Mouse (Mus musculus) left cerebral cortex, postnatal 4 days (tissue): ENCODE measurements at regions not wholly inside any gene's neighbourhood (a gene's known extent, or its start where the extent isn't known, plus 50 kb on each side); places are given as distances from the start of the nearest gene placed in this dataset.
"Not testable (repeated sequence)": the region's sequence is repeated elsewhere in the genome, so short reads cannot be mapped to it uniquely, and the experiment has no call there.

ENCODE experiments used
- DNase-seq: peaks from one replicate; pipeline ENCODE4 v3.0.0-alpha.2; 2022
- intact Hi-C: fragments of 180-260 bp; cut with DNase I; formaldehyde crosslinking; loops from one replicate; pipeline ENCODE4 v1.15.1; 2025

DNA sequence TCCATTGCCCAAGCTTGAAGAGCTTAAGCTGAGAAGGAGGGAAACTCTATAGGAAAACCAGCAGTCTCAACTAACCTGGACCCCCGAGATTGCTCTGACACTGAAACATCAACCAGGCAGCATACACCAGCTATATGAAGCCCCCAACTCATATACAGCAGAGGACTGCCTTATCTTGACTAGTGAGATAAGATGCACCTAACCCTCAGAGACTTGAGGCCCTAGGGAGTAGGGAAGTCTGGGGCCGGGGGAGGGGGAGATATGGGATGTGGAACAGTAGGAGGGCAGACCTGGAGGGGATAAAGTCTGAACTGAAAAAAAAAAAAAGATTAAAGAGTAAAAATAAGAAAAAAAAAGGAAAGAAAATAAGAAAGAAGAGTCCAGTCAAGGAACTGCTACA lies 540.5 kb upstream of the Pkdcc start:
- intact Hi-C loops, result no loop called here

DNA sequence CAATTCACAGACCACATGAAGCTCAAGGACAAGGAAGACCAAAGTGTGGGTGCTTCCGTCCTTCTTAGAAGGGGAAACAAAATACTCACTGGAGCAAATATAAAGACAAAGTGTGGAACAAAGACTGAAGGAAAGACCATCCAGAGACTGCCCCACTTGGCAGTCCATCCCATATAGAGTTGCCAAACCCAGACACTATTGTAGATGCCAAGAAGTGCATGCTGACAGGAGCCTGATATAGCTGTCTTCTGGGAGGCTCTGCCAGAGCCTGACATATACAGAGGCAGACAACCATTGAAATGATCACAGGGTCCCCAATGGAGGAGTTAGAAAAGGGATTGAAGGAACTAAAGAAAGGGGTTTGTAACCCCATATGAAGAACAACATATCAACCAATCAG lies 548.5 kb upstream of the Pkdcc start:
- intact Hi-C loops, result not testable (repeated sequence)
- peak; percentile 19 for DNase-seq

More for the DNA sequence above, 540.5 kb upstream of the Pkdcc start:
- no peak for DNase-seq

- intact Hi-C loops, result no loop called here
- DNase-seq, result no peak
Observed at GRCm38 (mm10) chr17:82664352-82664751, 550.7 kb upstream of the Pkdcc start.

- intact Hi-C loops, result no loop called here
- no peak for DNase-seq
Observed at GRCm38 (mm10) chr17:82636459-82637189, 578.5 kb upstream of the Pkdcc start.

DNA sequence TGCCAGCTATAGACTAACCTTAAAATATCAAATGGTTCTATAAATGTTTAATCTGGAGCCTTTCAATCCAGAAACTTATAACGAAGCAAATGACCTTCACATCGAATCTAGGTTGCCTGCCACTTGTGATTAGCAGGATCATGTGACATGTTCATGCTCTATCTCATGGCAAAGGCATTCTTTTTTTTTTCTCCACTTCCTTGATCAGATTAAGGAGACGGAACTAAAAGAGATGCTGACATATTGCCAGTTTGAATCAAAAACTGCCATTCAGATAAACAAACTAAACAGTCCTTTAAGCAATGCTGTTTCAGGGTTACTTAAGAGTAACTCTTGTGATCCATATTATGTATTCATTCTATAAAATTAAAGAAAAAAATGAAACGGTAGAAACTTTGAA lies 579.2 kb upstream of the Pkdcc start:
- intact Hi-C loops, result no loop called here
- no peak for DNase-seq

- intact Hi-C loops, result no loop called here
- DNase-seq, result no peak
Observed at GRCm38 (mm10) chr17:82606642-82607175, 608.4 kb upstream of the Pkdcc start.

GRCm38 (mm10) chr17:82583801-82584200 lies 631.3 kb upstream of the Pkdcc start:
- DNase-seq, result no peak
- intact Hi-C loops, result no loop called here

- no peak for DNase-seq
- intact Hi-C loops, result no loop called here
Observed at GRCm38 (mm10) chr17:82533521-82533920, 681.6 kb upstream of the Pkdcc start.

DNA sequence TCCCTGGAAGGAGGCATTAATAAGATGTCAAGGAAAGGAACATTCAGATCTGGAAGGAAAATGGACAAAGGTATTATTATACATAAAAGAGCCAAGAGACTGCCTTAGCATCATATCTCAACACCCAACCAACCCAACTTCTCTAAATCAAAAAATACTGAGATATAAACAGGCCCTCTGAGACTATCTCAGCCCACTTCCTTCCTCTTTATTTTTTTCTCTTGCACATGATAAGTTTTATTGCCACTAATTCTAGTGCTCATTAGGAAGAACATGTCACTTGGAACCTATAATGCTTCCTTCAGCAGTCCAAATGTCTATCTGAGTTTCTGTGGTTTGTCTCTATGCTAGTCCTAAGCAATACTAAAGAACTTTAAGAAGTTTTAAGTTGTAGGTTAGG lies 697.0 kb upstream of the Pkdcc start:
- intact Hi-C loops, result no loop called here
- no peak for DNase-seq

GRCm38 (mm10) chr17:82516850-82517249 lies 698.2 kb upstream of the Pkdcc start:
- no peak for DNase-seq
- intact Hi-C loops, result no loop called here

DNA sequence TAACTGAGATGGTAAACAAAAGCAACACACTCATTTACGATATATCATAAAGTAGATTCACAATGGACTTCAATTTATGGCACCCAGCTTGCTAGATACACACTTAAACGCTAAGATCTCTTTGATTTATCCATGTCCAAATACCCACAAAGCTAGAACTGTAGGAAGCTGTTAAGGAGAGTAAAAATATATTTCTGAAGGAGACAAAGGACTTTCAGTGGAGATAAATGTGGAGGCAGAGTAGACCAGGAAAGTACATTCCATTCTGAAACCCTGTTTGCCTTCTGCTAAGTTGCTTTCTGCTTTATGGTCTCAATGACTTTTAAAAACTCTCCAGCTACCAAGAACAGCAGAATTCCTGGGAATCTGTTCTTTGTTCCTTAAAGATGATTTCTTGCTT lies 701.3 kb upstream of the Pkdcc start:
- intact Hi-C loops, result no loop called here
- no peak for DNase-seq

GRCm38 (mm10) chr17:82504291-82504690 lies 710.8 kb upstream of the Pkdcc start:
- intact Hi-C loops, result no loop called here
- no peak for DNase-seq

DNA sequence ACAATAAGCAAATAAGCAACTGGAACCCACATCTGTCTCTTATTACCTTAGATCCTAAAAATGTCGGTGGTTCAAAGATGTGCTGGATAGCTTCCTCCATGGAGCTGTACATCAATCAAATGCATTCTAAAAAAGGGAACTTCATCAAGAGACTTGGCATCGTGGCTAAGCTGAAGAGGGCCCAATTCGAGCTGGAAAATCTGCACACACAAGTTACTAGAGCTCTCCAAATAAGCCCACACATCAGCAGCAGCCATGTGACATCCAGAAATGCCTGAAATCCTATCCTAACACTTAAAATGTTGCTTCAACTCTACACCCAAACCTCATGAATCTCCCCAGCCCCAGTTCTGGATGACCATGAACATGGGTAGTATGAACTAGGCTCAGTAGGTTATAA lies 729.5 kb upstream of the Pkdcc start:
- intact Hi-C loops, result loop anchor here (10.0 kb wide), 1 partner anchor 229 kb away; no protein-coding TSS in a partner anchor
- no peak for DNase-seq

GRCm38 (mm10) chr17:82484609-82485008 lies 730.5 kb upstream of the Pkdcc start:
- DNase-seq, result no peak
- intact Hi-C loops, result loop anchor here (10.0 kb wide), 1 partner anchor 230 kb away; no protein-coding TSS in a partner anchor

DNA sequence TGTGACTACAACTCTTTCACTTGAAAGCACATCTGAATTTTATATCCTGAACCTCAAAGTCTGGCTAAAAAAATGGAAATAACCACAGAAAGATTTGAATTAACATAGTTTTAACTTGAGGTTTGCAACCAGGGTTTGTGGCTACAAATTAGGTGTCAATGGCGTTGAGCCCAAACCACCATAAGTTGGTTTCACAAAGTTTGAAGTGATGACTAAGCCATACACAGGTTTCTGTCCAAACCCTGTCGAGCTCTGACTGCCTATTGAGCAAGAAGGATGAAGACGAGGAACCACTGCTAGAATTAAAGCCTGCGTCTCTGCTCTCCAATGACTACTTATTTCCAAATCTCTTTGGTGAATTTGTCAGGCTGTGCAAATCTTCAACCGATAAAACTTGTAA lies 719.8 kb upstream of the Slc8a1 start:
- no peak for DNase-seq
- intact Hi-C loops, result no loop called here

- intact Hi-C loops, result no loop called here
- no peak for DNase-seq
Observed at GRCm38 (mm10) chr17:82453847-82454246, 715.7 kb upstream of the Slc8a1 start.

DNA sequence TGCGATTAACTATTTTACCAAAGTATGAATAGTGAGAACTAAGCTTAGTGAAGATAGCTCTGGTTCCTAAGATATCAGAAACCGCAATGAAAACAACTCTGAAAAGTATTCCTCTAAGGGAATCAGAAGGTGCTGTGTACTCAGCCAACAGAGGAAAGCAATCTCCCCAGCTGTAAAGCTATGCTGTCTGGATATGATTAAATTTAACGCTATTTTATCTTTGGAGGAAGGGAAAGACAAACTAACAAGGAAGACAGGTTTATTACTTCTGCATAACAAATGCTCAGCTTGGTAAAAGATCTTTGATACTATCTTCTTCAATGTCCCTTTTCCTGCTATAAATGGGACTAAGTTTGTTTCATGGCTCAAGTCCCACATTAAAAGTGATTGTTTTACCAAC lies 700.9 kb upstream of the Slc8a1 start:
- intact Hi-C loops, result no loop called here
- no peak for DNase-seq

GRCm38 (mm10) chr17:82437206-82437605 lies 699.0 kb upstream of the Slc8a1 start:
- intact Hi-C loops, result no loop called here
- no peak for DNase-seq

DNA sequence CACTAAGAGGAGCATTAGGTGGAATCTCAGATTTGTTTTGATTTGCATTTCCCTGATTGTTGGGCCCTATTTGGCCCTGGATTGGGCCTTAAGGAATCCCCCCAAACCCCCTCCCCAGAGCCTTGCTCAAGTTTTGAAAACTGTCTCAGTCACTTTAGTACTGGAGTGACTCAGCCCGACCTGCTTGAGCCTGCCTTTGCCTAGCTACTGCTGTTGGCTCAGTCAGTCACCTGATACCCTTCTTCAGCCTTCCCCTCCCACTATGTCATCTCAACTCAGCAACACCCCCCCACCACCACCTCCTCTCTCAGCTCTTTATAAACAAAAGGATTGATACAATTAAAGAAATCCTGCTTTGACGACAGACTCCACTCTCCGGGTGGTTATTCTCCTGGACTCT lies 694.5 kb upstream of the Slc8a1 start:
- no peak for DNase-seq
- intact Hi-C loops, result no loop called here

- intact Hi-C loops, result no loop called here
- no peak for DNase-seq
Observed at GRCm38 (mm10) chr17:82408296-82408695, 670.1 kb upstream of the Slc8a1 start.

DNA sequence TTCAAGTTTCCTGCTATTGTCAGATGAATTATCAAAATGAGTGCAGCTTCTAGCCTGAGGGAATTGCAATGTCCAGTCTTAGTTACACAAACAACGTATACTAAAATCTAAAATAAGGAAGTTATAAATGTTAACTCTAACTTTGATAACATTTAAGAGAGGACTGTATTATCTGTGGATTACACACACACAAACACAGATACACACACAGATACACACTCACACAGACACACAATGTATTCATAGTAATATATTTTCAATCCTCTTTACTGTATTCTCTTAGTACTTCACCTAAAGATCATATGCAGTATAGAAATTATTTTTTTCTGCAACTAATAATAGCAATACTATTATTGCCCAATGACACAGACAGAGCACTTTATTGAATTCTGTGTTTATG lies 661.2 kb upstream of the Slc8a1 start:
- no peak for DNase-seq
- intact Hi-C loops, result no loop called here

DNA sequence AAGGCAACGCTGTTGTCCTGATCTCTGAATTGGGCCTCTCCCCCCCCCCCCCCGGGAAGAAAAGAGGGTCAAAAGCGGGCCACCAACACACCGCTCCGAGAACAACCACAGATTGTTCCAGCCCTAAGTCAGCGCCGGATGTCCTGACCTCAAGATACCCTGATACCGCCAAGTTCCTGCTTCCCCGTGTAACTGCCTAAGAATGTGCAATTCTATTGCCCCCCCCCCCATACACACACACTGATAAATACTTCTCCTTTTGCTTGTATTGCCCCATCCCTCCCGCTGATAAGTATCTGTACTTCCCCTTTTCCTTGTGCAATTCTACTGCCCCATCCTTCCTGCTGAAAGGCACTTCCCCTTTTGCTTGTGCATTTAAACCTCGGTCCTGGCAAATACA lies 641.2 kb upstream of the Slc8a1 start:
- intact Hi-C loops, DNase-seq: not testable (repeated sequence)
